Mouse (Mus musculus) hindbrain, embryonic 15.5 days (tissue): ENCODE data around the gene Ttc30a1. TPM values are rescaled to one million over a fixed set of nuclear protein-coding genes. Genes with fewer than 3 reads are reported as not detected.

ENCODE experiments used
- polyA plus RNA-seq: library from polyadenylated mRNA; unstranded; fragments of >200 nt; fragmentation: Nextera tagmentation; extraction: Ambion mirVana; gene quantifications from 2 replicates; pipeline ENCODE4 v1.2.1, GENCODE M21; 2015

The Ttc30a1 gene
- polyA plus RNA-seq, 1 experiment from 2014 or later, result 7.3 TPM

Other genes with a start within 250 kb of the Ttc30a1 start
- 28.0 and 28.5 TPM in 2 replicates for gene Agps, start 149.8 kb downstream of the Ttc30a1 start, polyA plus RNA-seq
- gene Ttc30b, start 43.4 kb downstream of the Ttc30a1 start, polyA plus RNA-seq, result 17.5 and 21.8 TPM in 2 replicates
- gene Ttc30a2, start 3.8 kb downstream of the Ttc30a1 start, polyA plus RNA-seq, result 0.77 and 0.85 TPM in 2 replicates